Mouse (Mus musculus): ENCODE data around the gene Aff1. TPM values are rescaled to one million over a fixed set of nuclear protein-coding genes. Genes with fewer than 3 reads are reported as not detected.

Gene Aff1
- total and polyA plus RNA-seq, 3 experiments: 16.6 to 152 (median 51.3) TPM

- H3K27me3 ChIP-seq (ENCODE audit: insufficient read depth, low read length): no peaks in the 10 kb centered on the region
- TF ChIP-seq TAL1 (conservative IDR thresholded peaks at IDR 0.05; ENCODE audit: low read depth, low read length) (no peak), GATA2 (IDR thresholded peaks at IDR 0.05; ENCODE audit: borderline replicate concordance, low read depth, low read length) (no peak), POLR2AphosphoS5 (IDR thresholded peaks at IDR 0.05; ENCODE audit: insufficient replicate concordance, low read depth, low read length) (no peak), GATA1 (IDR thresholded peaks at IDR 0.05; ENCODE audit: borderline replicate concordance, low read length) (no peak), CTCF (IDR thresholded peaks at IDR 0.05; ENCODE audit: low read depth, low read length) (no peak)
- no peak for DNase-seq (ENCODE audit: low spot score)
- no peak overlapping the region for H3K4me3 ChIP-seq (ENCODE audit: low read depth, low read length)
- no peaks in the 10 kb centered on the region; the same call in 1 of the 2 replicates for H3K4me1 ChIP-seq (ENCODE audit: insufficient read depth, low read depth, low read length)
- no peak for ATAC-seq (ENCODE audit: extremely low read depth, insufficient number of reproducible peaks, low FRiP score, poor library complexity, severe bottlenecking)
- H3K36me3 ChIP-seq (replicated peaks): no peaks in the 10 kb centered on the region
- H3K9me3 ChIP-seq (replicated peaks): peaks cover 6% of the 10 kb centered on the region
Observed at GRCm38 (mm10) chr5:103658921-103659320, 33.3 kb upstream of the Aff1 start.

GRCm38 (mm10) chr5:103659571-103659970 lies 32.6 kb upstream of the Aff1 start:
- H3K9me3 ChIP-seq (replicated peaks): peaks cover 6% of the 10 kb centered on the region
- DNase-seq (ENCODE audit: low spot score) (peak; percentile 34), ATAC-seq (ENCODE audit: extremely low read depth, insufficient number of reproducible peaks, low FRiP score, poor library complexity, severe bottlenecking) (no peak)
- TF ChIP-seq GATA2 (IDR thresholded peaks at IDR 0.05; ENCODE audit: borderline replicate concordance, low read depth, low read length): no peak
- TF ChIP-seq GATA1 (IDR thresholded peaks at IDR 0.05; ENCODE audit: borderline replicate concordance, low read length): no peak
- no peak for TF ChIP-seq POLR2AphosphoS5 (IDR thresholded peaks at IDR 0.05; ENCODE audit: insufficient replicate concordance, low read depth, low read length)
- no peak for TF ChIP-seq CTCF (IDR thresholded peaks at IDR 0.05; ENCODE audit: low read depth, low read length)
- no peak for TF ChIP-seq TAL1 (conservative IDR thresholded peaks at IDR 0.05; ENCODE audit: low read depth, low read length)
- H3K27me3 ChIP-seq (ENCODE audit: insufficient read depth, low read length): no peaks in the 10 kb centered on the region
- H3K4me3 ChIP-seq (ENCODE audit: low read depth, low read length): no peak overlapping the region
- no peaks in the 10 kb centered on the region for H3K36me3 ChIP-seq (replicated peaks)
- no peaks in the 10 kb centered on the region; the same call in 1 of the 2 replicates for H3K4me1 ChIP-seq (ENCODE audit: insufficient read depth, low read depth, low read length)

- Histone ChIP-seq H3K4me3 (ENCODE audit: low read depth, low read length) (no peak overlapping the region), H3K27me3 (ENCODE audit: insufficient read depth, low read length) (no peaks in the 10 kb centered on the region), H3K4me1 (ENCODE audit: insufficient read depth, low read depth, low read length) (no peaks in the 10 kb centered on the region), H3K36me3 (replicated peaks) (no peaks in the 10 kb centered on the region), H3K9me3 (replicated peaks) (no peaks in the 10 kb centered on the region)
- DNase-seq (ENCODE audit: low spot score) (no peak), ATAC-seq (ENCODE audit: extremely low read depth, insufficient number of reproducible peaks, low FRiP score, poor library complexity, severe bottlenecking) (no peak)
- TF ChIP-seq GATA2 (IDR thresholded peaks at IDR 0.05; ENCODE audit: borderline replicate concordance, low read depth, low read length) (no peak), GATA1 (IDR thresholded peaks at IDR 0.05; ENCODE audit: borderline replicate concordance, low read length) (no peak), TAL1 (conservative IDR thresholded peaks at IDR 0.05; ENCODE audit: low read depth, low read length) (no peak), POLR2AphosphoS5 (IDR thresholded peaks at IDR 0.05; ENCODE audit: insufficient replicate concordance, low read depth, low read length) (no peak), CTCF (IDR thresholded peaks at IDR 0.05; ENCODE audit: low read depth, low read length) (no peak)
Observed at GRCm38 (mm10) chr5:103664932-103665331, 27.2 kb upstream of the Aff1 start.

GRCm38 (mm10) chr5:103665876-103666275 lies 26.3 kb upstream of the Aff1 start:
- DNase-seq (ENCODE audit: low spot score) (no peak), ATAC-seq (ENCODE audit: extremely low read depth, insufficient number of reproducible peaks, low FRiP score, poor library complexity, severe bottlenecking) (no peak)
- no peak for TF ChIP-seq CTCF (IDR thresholded peaks at IDR 0.05; ENCODE audit: low read depth, low read length)
- no peak for TF ChIP-seq POLR2AphosphoS5 (IDR thresholded peaks at IDR 0.05; ENCODE audit: insufficient replicate concordance, low read depth, low read length)
- no peak for TF ChIP-seq TAL1 (conservative IDR thresholded peaks at IDR 0.05; ENCODE audit: low read depth, low read length)
- TF ChIP-seq GATA2 (IDR thresholded peaks at IDR 0.05; ENCODE audit: borderline replicate concordance, low read depth, low read length): no peak
- no peak for TF ChIP-seq GATA1 (IDR thresholded peaks at IDR 0.05; ENCODE audit: borderline replicate concordance, low read length)
- no peaks in the 10 kb centered on the region for H3K4me1 ChIP-seq (ENCODE audit: insufficient read depth, low read depth, low read length)
- no peaks in the 10 kb centered on the region for H3K27me3 ChIP-seq (ENCODE audit: insufficient read depth, low read length)
- H3K9me3 ChIP-seq (replicated peaks): no peaks in the 10 kb centered on the region
- H3K36me3 ChIP-seq (replicated peaks): no peaks in the 10 kb centered on the region
- no peak overlapping the region for H3K4me3 ChIP-seq (ENCODE audit: low read depth, low read length)

- peaks cover 12% of the 10 kb centered on the region; the same call in 1 of the 2 replicates for H3K27me3 ChIP-seq (ENCODE audit: insufficient read depth, low read length)
- no peaks in the 10 kb centered on the region for H3K36me3 ChIP-seq (replicated peaks)
- ATAC-seq (ENCODE audit: extremely low read depth, insufficient number of reproducible peaks, low FRiP score, poor library complexity, severe bottlenecking): no peak
- no peak for TF ChIP-seq GATA2 (IDR thresholded peaks at IDR 0.05; ENCODE audit: borderline replicate concordance, low read depth, low read length)
- TF ChIP-seq TAL1 (conservative IDR thresholded peaks at IDR 0.05; ENCODE audit: low read depth, low read length): no peak
- H3K9me3 ChIP-seq (replicated peaks): no peaks in the 10 kb centered on the region
- DNase-seq (ENCODE audit: low spot score): no peak
- H3K4me1 ChIP-seq (ENCODE audit: insufficient read depth, low read depth, low read length): no peaks in the 10 kb centered on the region
- H3K4me3 ChIP-seq (ENCODE audit: low read depth, low read length): no peak overlapping the region
Observed at GRCm38 (mm10) chr5:103671858-103672257, 20.3 kb upstream of the Aff1 start.

GRCm38 (mm10) chr5:103673611-103674010 lies 18.6 kb upstream of the Aff1 start:
- no peak for DNase-seq (ENCODE audit: low spot score)
- H3K9me3 ChIP-seq (replicated peaks): no peaks in the 10 kb centered on the region
- H3K4me1 ChIP-seq (ENCODE audit: insufficient read depth, low read depth, low read length): no peaks in the 10 kb centered on the region; the same call in 1 of the 2 replicates
- peaks cover 12% of the 10 kb centered on the region; the same call in 1 of the 2 replicates for H3K27me3 ChIP-seq (ENCODE audit: insufficient read depth, low read length)
- H3K36me3 ChIP-seq (replicated peaks): no peaks in the 10 kb centered on the region
- TF ChIP-seq GATA1 (IDR thresholded peaks at IDR 0.05; ENCODE audit: borderline replicate concordance, low read length): no peak
- no peak for TF ChIP-seq POLR2AphosphoS5 (IDR thresholded peaks at IDR 0.05; ENCODE audit: insufficient replicate concordance, low read depth, low read length)
- TF ChIP-seq TAL1 (conservative IDR thresholded peaks at IDR 0.05; ENCODE audit: low read depth, low read length): no peak
- TF ChIP-seq CTCF (IDR thresholded peaks at IDR 0.05; ENCODE audit: low read depth, low read length): no peak
- TF ChIP-seq GATA2 (IDR thresholded peaks at IDR 0.05; ENCODE audit: borderline replicate concordance, low read depth, low read length): no peak
- no peak overlapping the region for H3K4me3 ChIP-seq (ENCODE audit: low read depth, low read length)
- ATAC-seq (ENCODE audit: extremely low read depth, insufficient number of reproducible peaks, low FRiP score, poor library complexity, severe bottlenecking): no peak
